Mouse (Mus musculus) intestine, embryonic 15.5 days (tissue): ENCODE measurements around the gene Olfr1176. TPM values are rescaled to one million over a fixed set of nuclear protein-coding genes. Genes with fewer than 3 reads are reported as not detected.

Experiments
- ATAC-seq: fragments of 200-750 bp; cut with Nextera tagmentation; 2 replicates; pipeline ENCODE4 v1.8.0; 2017; ENCODE audit warnings: moderate TSS enrichment, moderate library complexity
- H3K27ac ChIP-seq: fragments of 300-500 bp; sonication (generic); 2 replicates; pipeline ENCODE4 v1.5.1; 2015; ENCODE audit warnings: mild to moderate bottlenecking, inconsistent platforms
- H3K27me3 ChIP-seq: fragments of 300-500 bp; sonication (generic); replicated peaks from 2 replicates; pipeline ENCODE4 v1.6.1; 2015; ENCODE audit warnings: inconsistent platforms
- H3K36me3 ChIP-seq: fragments of 300-500 bp; sonication (generic); 2 replicates; pipeline ENCODE4 v1.6.1; 2015; ENCODE audit warnings: inconsistent platforms
- H3K4me1 ChIP-seq: fragments of 300-500 bp; sonication (generic); replicated peaks from 2 replicates; pipeline ENCODE4 v1.6.1; 2015; ENCODE audit warnings: inconsistent platforms
- H3K4me2 ChIP-seq: fragments of 300-500 bp; sonication (generic); replicated peaks from 2 replicates; pipeline ENCODE4 v1.6.1; 2015; ENCODE audit warnings: mild to moderate bottlenecking, inconsistent platforms
- H3K4me3 ChIP-seq: fragments of 300-500 bp; sonication (generic); replicated peaks from 2 replicates; pipeline ENCODE4 v1.5.1; 2015; ENCODE audit warnings: inconsistent platforms
- H3K9ac ChIP-seq: fragments of 300-500 bp; sonication (generic); 2 replicates; pipeline ENCODE4 v1.6.1; 2015; ENCODE audit warnings: inconsistent platforms
- H3K9me3 ChIP-seq: fragments of 300-500 bp; sonication (generic); 2 replicates; pipeline ENCODE4 v1.6.1; 2016; ENCODE audit warnings: inconsistent platforms
- WGBS: fragments of 180-500 bp; shearing (Covaris S2); methylation state at CpG from one replicate; pipeline ENCODE4 v1.1.7; 2015; 5-methylcytosine and 5-hydroxymethylcytosine counted together
- polyA plus RNA-seq: library from polyadenylated mRNA; unstranded; fragments of >200 nt; fragmentation: Nextera tagmentation; extraction: Ambion mirVana; gene quantifications from 2 replicates; pipeline ENCODE4 v1.2.1, GENCODE M21; 2015

Gene Olfr1176
- polyA plus RNA-seq = not detected in 2 replicates

- ATAC-seq = no peak
- no peaks in the 10 kb centered on the region for H3K4me1 ChIP-seq
- no peak within 1 kb of the TSS for H3K4me2 ChIP-seq
- no peaks in the 10 kb centered on the region for H3K9me3 ChIP-seq
- H3K4me3 ChIP-seq = no peak within 1 kb of the TSS
- H3K36me3 ChIP-seq = no peaks in the 10 kb centered on the region
- no peaks in the 10 kb centered on the region for H3K27me3 ChIP-seq
- WGBS = 61% methylated on average over 1 of the region's 1 CpGs
- H3K9ac ChIP-seq = no peak within 1 kb of the TSS
- no peak within 1 kb of the TSS for H3K27ac ChIP-seq
Measured at GRCm38 (mm10) chr2:88336421-88336820, at the start of gene Olfr1176. Olfr1176 (plus strand) TSS chr2:88336721.

DNA sequence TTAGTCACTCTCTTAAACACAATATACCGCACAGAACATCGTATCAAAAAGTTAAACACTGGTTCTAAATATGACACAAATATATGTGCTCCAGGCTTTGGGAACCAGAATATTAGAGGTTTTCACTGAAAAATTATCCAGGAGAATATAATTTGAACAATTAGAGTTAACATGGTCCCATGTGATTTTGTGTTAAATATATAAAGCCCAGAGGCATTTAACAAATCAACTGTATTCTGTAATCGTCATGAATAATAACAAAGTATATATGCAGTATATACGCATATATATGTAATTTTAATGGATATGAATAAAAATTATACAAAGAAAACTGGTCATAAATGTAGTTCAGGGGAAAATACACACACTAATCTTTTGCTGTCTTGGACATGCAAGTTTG lies 21.5 kb upstream of the Olfr1176 start, which contains the start of gene Olfr1174-ps:
TSS of gene Olfr1174-ps (minus strand) at position 101 of the 400 bp plus-strand sequence.
- H3K9me3 ChIP-seq = no peaks in the 10 kb centered on the region
- no peak within 1 kb of the TSS for H3K4me2 ChIP-seq
- H3K27me3 ChIP-seq = no peaks in the 10 kb centered on the region
- H3K27ac ChIP-seq = no peak within 1 kb of the TSS
- WGBS = 88% methylated on average over 4 of the region's 4 CpGs
- H3K4me1 ChIP-seq = no peaks in the 10 kb centered on the region
- no peak for ATAC-seq
- no peak within 1 kb of the TSS for H3K9ac ChIP-seq
- no peak within 1 kb of the TSS for H3K4me3 ChIP-seq
- H3K36me3 ChIP-seq = no peaks in the 10 kb centered on the region

DNA sequence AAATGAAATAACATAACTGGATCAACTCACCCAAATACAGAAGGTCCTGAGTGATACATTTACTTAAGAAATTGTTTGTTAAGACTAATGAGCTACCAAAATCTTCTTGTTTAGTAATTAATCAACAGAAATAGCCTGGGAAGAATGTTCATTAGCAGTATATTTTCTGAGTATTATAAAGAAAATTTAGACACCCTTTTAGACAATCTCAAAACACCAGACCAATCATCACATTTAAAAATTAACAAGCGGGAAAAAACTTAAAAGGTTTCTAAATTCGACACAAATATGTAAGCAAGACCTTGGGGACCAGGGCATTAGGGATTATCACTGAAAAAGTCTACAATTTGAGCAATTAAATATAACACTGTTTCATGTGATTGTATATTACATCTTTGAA lies 9.4 kb upstream of the Olfr1176 start, which contains the start of gene Olfr1175-ps:
TSS of gene Olfr1175-ps (minus strand) at position 101 of the 400 bp plus-strand sequence.
- Histone ChIP-seq H3K4me2 (no peak within 1 kb of the TSS), H3K9ac (no peak within 1 kb of the TSS), H3K9me3 (no peaks in the 10 kb centered on the region), H3K36me3 (no peaks in the 10 kb centered on the region), H3K27me3 (no peaks in the 10 kb centered on the region), H3K4me3 (no peak within 1 kb of the TSS), H3K27ac (no peak within 1 kb of the TSS), H3K4me1 (no peaks in the 10 kb centered on the region)
- 83% methylated on average over 2 of the region's 2 CpGs for WGBS
- no peak for ATAC-seq

- no peaks in the 10 kb centered on the region for H3K27me3 ChIP-seq
- H3K4me1 ChIP-seq = no peaks in the 10 kb centered on the region
- WGBS = 79% methylated on average over 1 of the region's 1 CpGs
- no peak within 1 kb of the TSS for H3K27ac ChIP-seq
- no peaks in the 10 kb centered on the region for H3K9me3 ChIP-seq
- H3K36me3 ChIP-seq = no peaks in the 10 kb centered on the region
- no peak for ATAC-seq
- no peak within 1 kb of the TSS for H3K4me2 ChIP-seq
- H3K9ac ChIP-seq = no peak within 1 kb of the TSS
- H3K4me3 ChIP-seq = no peak within 1 kb of the TSS
Measured at GRCm38 (mm10) chr2:88346392-88346791, 9.9 kb downstream of the Olfr1176 start, which contains the start of gene Olfr1177-ps. Olfr1177-ps (minus strand) TSS chr2:88346492.

- no peaks in the 10 kb centered on the region for H3K36me3 ChIP-seq
- H3K4me1 ChIP-seq = no peaks in the 10 kb centered on the region
- 1% methylated on average over 2 of the region's 2 CpGs for WGBS
- H3K27ac ChIP-seq = no peak overlapping the region
- H3K4me2 ChIP-seq = no peak overlapping the region
- ATAC-seq = no peak
- H3K9me3 ChIP-seq = no peaks in the 10 kb centered on the region
- no peaks in the 10 kb centered on the region for H3K27me3 ChIP-seq
- no peak overlapping the region for H3K9ac ChIP-seq
- H3K4me3 ChIP-seq = no peak overlapping the region
Measured at GRCm38 (mm10) chr2:88356304-88356703, 19.8 kb downstream of the Olfr1176 start.

DNA sequence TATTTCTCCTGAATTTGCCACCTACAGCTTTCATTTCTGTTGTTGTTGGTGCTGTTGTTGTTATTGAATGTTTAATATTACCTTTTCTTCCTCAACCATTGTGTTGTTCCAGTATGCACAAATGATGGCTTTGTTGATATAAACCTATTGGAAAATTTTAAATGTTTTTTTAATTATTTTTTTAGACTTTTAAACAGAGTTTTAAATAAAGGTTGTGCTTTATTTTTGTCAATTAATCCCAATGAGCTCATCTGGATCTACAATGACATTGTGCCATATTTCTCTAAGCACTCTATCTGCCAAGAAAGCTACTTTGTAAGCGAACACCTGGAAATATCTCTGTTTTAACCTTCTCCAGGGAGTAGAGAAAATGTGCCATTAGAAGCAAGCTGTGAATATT lies 50.2 kb downstream of the Olfr1176 start, which contains the start of gene Olfr1178:
TSS of gene Olfr1178 (plus strand) at position 301 of the 400 bp plus-strand sequence.
- Histone ChIP-seq H3K9me3 (no peaks in the 10 kb centered on the region), H3K27me3 (no peaks in the 10 kb centered on the region), H3K4me2 (no peak within 1 kb of the TSS), H3K27ac (no peak within 1 kb of the TSS), H3K9ac (no peak within 1 kb of the TSS), H3K36me3 (no peaks in the 10 kb centered on the region), H3K4me3 (no peak within 1 kb of the TSS), H3K4me1 (no peaks in the 10 kb centered on the region)
- whole genome bisulfite sequencing = 85% methylated on average over 1 of the region's 1 CpGs
- no peak for ATAC-seq

Other genes with a start within 250 kb of the Olfr1176 start
- gene Olfr1164, start 242.8 kb upstream of the Olfr1176 start, polyA plus RNA-seq = not detected in 2 replicates
- gene Olfr1166, start 208.4 kb upstream of the Olfr1176 start, polyA plus RNA-seq = not detected in 2 replicates
- not detected in 2 replicates for gene Olfr1167, start 181.5 kb upstream of the Olfr1176 start, polyA plus RNA-seq
- gene Olfr1168, start 154.8 kb upstream of the Olfr1176 start, polyA plus RNA-seq = not detected in 2 replicates
- not detected in 2 replicates for gene Olfr1170, start 108.4 kb upstream of the Olfr1176 start, polyA plus RNA-seq
- gene Olfr1173, start 56.8 kb upstream of the Olfr1176 start, polyA plus RNA-seq = not detected in 2 replicates
- gene Olfr1174-ps, start 21.6 kb upstream of the Olfr1176 start, polyA plus RNA-seq = not detected in 2 replicates
- not detected in 2 replicates for gene Olfr1175-ps, start 9.5 kb upstream of the Olfr1176 start, polyA plus RNA-seq
- not detected in 2 replicates for gene Olfr1177-ps, start 9.8 kb downstream of the Olfr1176 start, polyA plus RNA-seq
- gene Olfr1178, start 50.3 kb downstream of the Olfr1176 start, polyA plus RNA-seq = not detected in 2 replicates
- gene Olfr1179, start 69.7 kb downstream of the Olfr1176 start, polyA plus RNA-seq = not detected in 2 replicates
- gene Olfr1180, start 82.4 kb downstream of the Olfr1176 start, polyA plus RNA-seq = not detected in 2 replicates
- not detected in 2 replicates for gene Olfr1181, start 89.5 kb downstream of the Olfr1176 start, polyA plus RNA-seq
- not detected in 2 replicates for gene Gm13757, start 112.4 kb downstream of the Olfr1176 start, polyA plus RNA-seq
- gene Olfr1183, start 118.1 kb downstream of the Olfr1176 start, polyA plus RNA-seq = not detected in 2 replicates
- gene Olfr1184, start 146.9 kb downstream of the Olfr1176 start, polyA plus RNA-seq = not detected in 2 replicates
- not detected in 2 replicates for gene Olfr1185-ps1, start 156.6 kb downstream of the Olfr1176 start, polyA plus RNA-seq
- not detected in 2 replicates for gene Olfr1186, start 181.8 kb downstream of the Olfr1176 start, polyA plus RNA-seq
- not detected in 2 replicates for gene Olfr1188, start 220.2 kb downstream of the Olfr1176 start, polyA plus RNA-seq
- not detected in 2 replicates for gene Olfr1189, start 249.7 kb downstream of the Olfr1176 start, polyA plus RNA-seq